Mouse (Mus musculus) midbrain, embryonic 16.5 days (tissue): Measurements from ENCODE around the gene Add2. TPM values are rescaled to one million over a fixed set of nuclear protein-coding genes. Genes with fewer than 3 reads are reported as not detected.
"Not testable (repeated sequence)": the region's sequence is repeated elsewhere in the genome, so short reads cannot be mapped to it uniquely, and the experiment has no call there.

Experiments
- ATAC-seq: fragments of 200-750 bp; cut with Nextera tagmentation; 2 replicates; pipeline ENCODE4 v1.8.0; 2017; ENCODE audit warnings: moderate TSS enrichment
- H3K27ac ChIP-seq: fragments of 300-500 bp; sonication (generic); 2 replicates; pipeline ENCODE4 v1.5.1; 2014; ENCODE audit warnings: mild to moderate bottlenecking, low read length, mixed read lengths
- H3K27me3 ChIP-seq: fragments of 300-500 bp; sonication (generic); 2 replicates; pipeline ENCODE4 v1.6.1; 2014; ENCODE audit warnings: low read depth, low read length, mixed read lengths; ENCODE audit not compliant: control insufficient read depth, insufficient read depth
- H3K36me3 ChIP-seq: fragments of 300-500 bp; sonication (generic); 2 replicates; pipeline ENCODE4 v1.6.1; 2014; ENCODE audit warnings: mild to moderate bottlenecking, low read length, moderate library complexity, mixed read lengths; ENCODE audit not compliant: control insufficient read depth, insufficient read depth
- H3K4me1 ChIP-seq: fragments of 300-500 bp; sonication (generic); 2 replicates; pipeline ENCODE4 v1.6.1; 2014; ENCODE audit warnings: mild to moderate bottlenecking, low read length, mixed read lengths; ENCODE audit not compliant: control insufficient read depth, insufficient read depth
- H3K4me2 ChIP-seq: fragments of 300-500 bp; sonication (generic); 2 replicates; pipeline ENCODE4 v1.6.1; 2014; ENCODE audit warnings: mild to moderate bottlenecking, low read length, mixed read lengths
- H3K4me3 ChIP-seq: fragments of 300-500 bp; sonication (generic); 2 replicates; pipeline ENCODE4 v1.5.1; 2014; ENCODE audit warnings: low read depth, mild to moderate bottlenecking, low read length, moderate library complexity, mixed read lengths
- H3K9ac ChIP-seq: fragments of 300-500 bp; sonication (generic); 2 replicates; pipeline ENCODE4 v1.6.1; 2014; ENCODE audit warnings: low read depth, low read length, mixed read lengths
- H3K9me3 ChIP-seq: fragments of 300-500 bp; sonication (generic); replicated peaks from 2 replicates; pipeline ENCODE4 v1.6.1; 2014; ENCODE audit warnings: mild to moderate bottlenecking, low read length, mixed read lengths; ENCODE audit not compliant: control insufficient read depth, poor library complexity, severe bottlenecking
- WGBS: fragments of 180-500 bp; shearing (Covaris S2); extraction: QIAGEN DNeasy Blood & Tissue Kit; methylation state at CpG from one replicate; pipeline ENCODE4 v1.1.7; 2014; 5-methylcytosine and 5-hydroxymethylcytosine counted together
- polyA plus RNA-seq: library from polyadenylated mRNA; unstranded; fragments of >200 nt; fragmentation: Nextera tagmentation; extraction: Ambion mirVana; gene quantifications from 2 replicates; pipeline ENCODE4 v1.2.1, GENCODE M21; 2015

The Add2 gene
- 166 and 197 TPM in 2 replicates for polyA plus RNA-seq

DNA sequence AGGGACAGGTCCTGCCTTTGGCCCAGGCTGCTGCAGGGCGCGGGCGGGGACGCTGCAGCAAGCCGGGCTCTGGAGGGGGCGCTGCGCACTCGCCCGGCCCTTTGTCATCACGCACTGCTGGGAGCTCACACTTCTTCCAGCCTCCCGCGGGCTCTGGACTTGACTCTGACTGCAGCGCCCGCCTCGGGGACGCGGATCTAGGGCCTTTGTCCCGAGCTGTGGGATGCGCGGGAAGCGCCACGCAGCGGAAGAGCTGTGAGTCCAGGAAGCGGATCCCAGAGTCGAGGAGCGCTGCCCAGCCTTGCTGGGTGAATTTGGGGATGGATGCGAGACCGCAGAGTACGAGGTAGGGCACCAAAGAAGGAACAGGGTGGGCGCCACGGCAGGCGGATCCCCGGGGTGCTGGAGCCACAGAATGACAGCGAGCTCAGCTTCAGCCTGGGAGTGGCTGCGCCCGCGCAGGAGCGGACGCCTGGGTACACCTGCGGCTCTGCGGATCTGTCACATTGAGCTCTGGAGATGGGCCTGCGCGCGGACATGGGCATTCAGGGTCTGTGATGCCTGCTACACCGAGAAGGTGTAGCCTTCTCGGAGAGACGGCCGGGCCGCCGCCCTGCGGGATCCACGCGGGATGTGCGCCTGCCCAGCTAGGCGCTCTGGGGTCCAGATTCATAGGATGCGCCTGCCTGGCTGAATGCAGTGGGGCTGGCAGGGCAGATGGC is at the start of gene Add2:
Gene Add2, plus strand, starts transcription at position 81 of the 722 bp plus-strand sequence.
- peak; percentile 89 for ATAC-seq
- WGBS = under 1% methylated on average over 56 of the region's 56 CpGs
- H3K9ac ChIP-seq = peak within 1 kb of the TSS; percentile 91
- H3K27ac ChIP-seq = peak within 1 kb of the TSS; percentile 96
- H3K4me2 ChIP-seq = peak within 1 kb of the TSS; percentile 71
- peaks cover 36% of the 10 kb centered on the region for H3K4me1 ChIP-seq
- H3K27me3 ChIP-seq = no peaks in the 10 kb centered on the region
- H3K4me3 ChIP-seq = peak within 1 kb of the TSS; percentile 67
- no peaks in the 10 kb centered on the region for H3K9me3 ChIP-seq
- no peaks in the 10 kb centered on the region for H3K36me3 ChIP-seq

- not testable (repeated sequence) for H3K36me3 ChIP-seq, H3K27me3 ChIP-seq, H3K4me1 ChIP-seq, H3K4me3 ChIP-seq, H3K27ac ChIP-seq, ATAC-seq, H3K9me3 ChIP-seq, H3K4me2 ChIP-seq, H3K9ac ChIP-seq
- WGBS = 85% methylated on average over 4 of the region's 4 CpGs
Observed at GRCm38 (mm10) chr6:85978736-85979135, 49.7 kb upstream of the Add2 start.

- Histone ChIP-seq H3K9ac (no peak overlapping the region), H3K4me3 (no peak overlapping the region), H3K9me3 (no peaks in the 10 kb centered on the region), H3K4me2 (no peak overlapping the region), H3K27ac (no peak overlapping the region), H3K36me3 (no peaks in the 10 kb centered on the region), H3K4me1 (no peaks in the 10 kb centered on the region), H3K27me3 (no peaks in the 10 kb centered on the region)
- 73% methylated on average over 8 of the region's 8 CpGs for WGBS
- ATAC-seq = no peak
Observed at GRCm38 (mm10) chr6:85984351-85984750, 44.1 kb upstream of the Add2 start.

- not testable (repeated sequence) for H3K27me3 ChIP-seq, H3K9me3 ChIP-seq, ATAC-seq, H3K4me1 ChIP-seq, H3K9ac ChIP-seq, H3K36me3 ChIP-seq, H3K4me3 ChIP-seq, H3K27ac ChIP-seq, H3K4me2 ChIP-seq
- 92% methylated on average over 5 of the region's 5 CpGs for WGBS
Observed at GRCm38 (mm10) chr6:85989570-85989969, 38.9 kb upstream of the Add2 start.

GRCm38 (mm10) chr6:85990774-85991173 is 37.7 kb upstream of the Add2 start:
- not testable (repeated sequence) for H3K27me3 ChIP-seq, H3K27ac ChIP-seq, H3K4me1 ChIP-seq, H3K4me2 ChIP-seq, H3K4me3 ChIP-seq, ATAC-seq, H3K9me3 ChIP-seq, H3K9ac ChIP-seq, H3K36me3 ChIP-seq
- WGBS = 90% methylated on average over 5 of the region's 5 CpGs

- H3K27ac ChIP-seq = no peak overlapping the region
- no peaks in the 10 kb centered on the region for H3K4me1 ChIP-seq
- 77% methylated on average over 18 of the region's 18 CpGs for WGBS
- H3K4me2 ChIP-seq = no peak overlapping the region
- H3K27me3 ChIP-seq = no peaks in the 10 kb centered on the region
- no peak overlapping the region for H3K4me3 ChIP-seq
- no peak overlapping the region for H3K9ac ChIP-seq
- no peaks in the 10 kb centered on the region; the same call in 1 of the 2 replicates for H3K9me3 ChIP-seq
- ATAC-seq = no peak
- H3K36me3 ChIP-seq = no peaks in the 10 kb centered on the region
Observed at GRCm38 (mm10) chr6:86003405-86003925, 25.0 kb upstream of the Add2 start.

GRCm38 (mm10) chr6:86004271-86005148 is 24.0 kb upstream of the Add2 start:
- H3K27me3 ChIP-seq = no peaks in the 10 kb centered on the region
- H3K4me1 ChIP-seq = no peaks in the 10 kb centered on the region
- no peaks in the 10 kb centered on the region; the same call in 1 of the 2 replicates for H3K9me3 ChIP-seq
- peak overlapping the region; percentile 49 for H3K4me2 ChIP-seq
- H3K27ac ChIP-seq = no peak overlapping the region
- H3K4me3 ChIP-seq = peak overlapping the region; percentile 9; the same call in 1 of the 2 replicates
- H3K36me3 ChIP-seq = no peaks in the 10 kb centered on the region
- peak; percentile 93 for ATAC-seq
- H3K9ac ChIP-seq = no peak overlapping the region
- WGBS = 11% methylated on average over 18 of the region's 18 CpGs

GRCm38 (mm10) chr6:86009980-86010379 is 18.5 kb upstream of the Add2 start:
- Histone ChIP-seq H3K4me2 (no peak overlapping the region), H3K36me3 (no peaks in the 10 kb centered on the region), H3K9ac (no peak overlapping the region), H3K27ac (no peak overlapping the region), H3K4me3 (no peak overlapping the region), H3K27me3 (no peaks in the 10 kb centered on the region), H3K9me3 (no peaks in the 10 kb centered on the region; the same call in 1 of the 2 replicates), H3K4me1 (no peaks in the 10 kb centered on the region)
- 36% methylated on average over 4 of the region's 4 CpGs for WGBS
- ATAC-seq = peak; percentile 48; the same call in 1 of the 2 replicates

DNA sequence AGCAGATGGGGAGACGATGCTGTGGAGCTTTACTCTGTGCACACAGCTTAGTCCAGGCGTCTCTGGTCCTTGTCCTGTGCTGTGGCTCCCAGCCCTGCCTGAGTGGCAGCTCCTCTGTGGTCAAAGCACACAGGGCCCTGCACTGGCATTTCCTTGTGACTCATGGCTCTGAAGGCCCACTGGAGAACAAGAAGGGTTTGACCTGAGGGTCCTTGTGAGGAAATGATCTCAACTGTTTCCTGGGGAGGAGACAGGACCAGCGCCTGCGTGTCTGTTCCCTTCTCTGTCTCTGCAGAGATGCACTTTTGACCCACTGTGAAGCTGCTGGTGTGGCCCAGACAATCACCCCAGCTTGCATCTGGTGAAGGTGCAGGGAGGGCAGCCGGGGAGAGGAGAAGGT is 13.7 kb upstream of the Add2 start:
- not testable (repeated sequence) for H3K36me3 ChIP-seq, H3K27me3 ChIP-seq, H3K4me1 ChIP-seq, H3K4me3 ChIP-seq, H3K27ac ChIP-seq, ATAC-seq, H3K9ac ChIP-seq, H3K9me3 ChIP-seq, H3K4me2 ChIP-seq
- WGBS = 78% methylated on average over 5 of the region's 5 CpGs
